Mouse (Mus musculus) lung, adult 2 months (tissue): ENCODE results near the gene Lipa.

ENCODE experiments used
- CTCF ChIP-seq: fragments of 200-500 bp; IDR thresholded peaks from 2 replicates; pipeline ENCODE4 v1.5.1; 2011; ENCODE audit warnings: mild to moderate bottlenecking, low read length, control low read depth; ENCODE audit not compliant: insufficient read depth
- POLR2A ChIP-seq: fragments of 200-500 bp; IDR thresholded peaks from 2 replicates; pipeline ENCODE4 v1.6.1; 2011; ENCODE audit warnings: low read depth, mild to moderate bottlenecking, control low read depth, low read length, borderline replicate concordance; ENCODE audit errors: extremely low read depth

DNA sequence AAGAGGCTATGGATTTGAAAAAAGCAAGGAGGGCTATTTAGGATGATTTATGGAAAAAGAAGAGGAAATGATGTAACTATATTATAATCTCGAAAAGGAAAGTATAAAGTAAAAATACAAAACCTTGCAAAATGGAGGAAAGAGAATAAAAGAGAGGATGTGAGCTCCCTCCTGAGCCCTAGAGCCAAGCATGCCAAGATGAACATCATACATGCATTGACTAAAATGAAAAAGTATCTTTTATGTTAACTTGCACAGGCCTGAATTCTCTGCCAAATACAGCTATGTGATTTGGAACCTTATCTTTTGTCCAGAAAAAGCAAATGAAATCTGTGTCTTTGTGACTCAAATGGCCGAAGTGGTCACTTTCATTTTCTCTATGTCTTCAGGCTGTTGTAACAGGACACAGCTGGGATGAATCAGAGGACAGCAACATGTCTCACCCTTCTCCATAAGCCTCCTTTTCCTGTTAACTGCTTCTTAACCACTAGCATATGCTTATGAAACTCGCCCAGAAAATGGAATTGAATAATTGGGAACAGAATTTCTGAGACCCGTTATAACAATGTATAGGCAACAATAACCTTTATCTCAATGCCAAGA is 81.8 kb downstream of the Lipa start:
- TF ChIP-seq CTCF (no peak), POLR2A (no peak)
